Mouse (Mus musculus): ENCODE data around the gene Col19a1. TPM values are rescaled to one million over a fixed set of nuclear protein-coding genes. Genes with fewer than 3 reads are reported as not detected.

The Col19a1 gene
- polyA plus RNA-seq, 1 experiment from 2014 or later = 1.9 TPM

DNA sequence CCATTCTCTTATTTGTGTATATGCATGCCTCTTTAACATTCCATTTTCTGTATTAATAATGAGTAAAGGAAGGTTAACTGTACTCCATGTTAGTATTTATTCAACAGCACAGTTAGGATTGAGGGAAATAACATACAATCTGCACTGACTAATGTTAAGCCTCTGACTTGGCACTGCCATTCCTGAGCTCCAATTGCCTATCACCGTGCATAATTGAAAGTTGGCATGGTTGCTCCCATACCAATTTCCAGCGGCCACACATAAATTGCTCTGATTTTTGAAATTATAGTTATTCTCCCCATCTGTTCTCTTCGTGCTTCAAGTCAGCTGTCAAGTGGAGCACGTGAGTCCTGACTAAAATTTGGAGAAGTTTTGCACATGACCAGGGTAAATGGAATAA, 91.9 kb downstream of the Col19a1 start:
- Histone ChIP-seq H3K9ac (ENCODE audit: low read length) (no peak overlapping the region), H3K9me3 (ENCODE audit: control insufficient read depth, low read length) (no peaks in the 10 kb centered on the region), H3K36me3 (ENCODE audit: control insufficient read depth, insufficient read depth, low read length) (no peaks in the 10 kb centered on the region), H3K27me3 (ENCODE audit: control insufficient read depth, insufficient read depth, low read length) (no peaks in the 10 kb centered on the region), H3K4me2 (ENCODE audit: low read depth) (no peak overlapping the region), H3K4me3 (ENCODE audit: low read depth, low read length) (no peak overlapping the region), H3K4me1 (ENCODE audit: control insufficient read depth, insufficient read depth, low read length) (no peaks in the 10 kb centered on the region), H3K27ac (ENCODE audit: low read depth, low read length) (no peak overlapping the region)
- ATAC-seq (ENCODE audit: insufficient read depth, low FRiP score, low TSS enrichment) (no peak), DNase-seq (ENCODE audit: low spot score) (no peak)
- WGBS = 91% methylated on average over 4 of the region's 4 CpGs

DNA sequence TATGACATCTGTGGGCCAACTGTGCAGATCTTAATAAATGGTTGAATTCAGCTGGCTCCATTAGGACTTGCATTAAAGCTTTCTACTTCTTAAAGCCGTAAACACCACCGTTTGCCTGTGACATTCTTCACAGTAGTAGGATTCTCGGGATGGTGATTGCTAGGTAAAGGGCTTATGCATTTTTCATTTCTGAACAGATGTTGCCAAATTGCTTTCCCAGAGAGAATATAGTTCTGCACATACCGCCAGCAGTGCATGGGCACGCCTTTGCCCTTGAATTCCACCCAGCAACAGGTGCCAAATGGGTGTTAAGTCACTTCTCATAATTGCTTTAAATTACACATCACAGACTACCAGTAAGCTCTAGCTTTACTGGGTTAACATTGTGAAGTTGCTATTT, 103.1 kb downstream of the Col19a1 start:
- 83% methylated on average over 5 of the region's 5 CpGs for WGBS

DNA sequence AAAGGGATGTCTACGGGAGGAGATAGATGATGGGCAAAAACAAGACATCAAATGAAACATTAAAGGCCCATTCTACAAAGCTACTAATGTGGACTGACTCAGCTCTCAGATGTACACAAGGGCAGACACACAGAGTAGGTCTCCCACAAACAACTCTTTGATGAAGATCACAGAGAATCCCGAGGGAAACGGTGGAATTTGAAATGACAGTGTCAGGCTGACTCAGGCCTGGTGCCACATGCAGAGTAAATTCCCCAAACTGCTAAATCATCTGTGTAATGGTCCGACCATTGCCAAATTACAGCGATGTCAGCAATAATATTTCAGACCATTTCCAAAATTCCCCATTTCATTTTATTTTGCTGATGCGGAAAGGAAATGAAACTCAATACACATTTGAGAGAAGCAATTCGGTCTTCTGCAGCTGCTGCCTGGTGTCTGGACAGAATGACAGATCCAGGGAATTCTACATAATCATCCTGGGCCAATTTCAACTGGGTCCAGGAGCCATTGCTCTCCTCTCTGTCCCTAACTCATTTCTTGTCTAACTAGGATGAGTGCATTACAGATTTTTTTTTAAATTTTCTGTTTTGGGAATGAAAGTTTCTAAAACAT, 116.1 kb downstream of the Col19a1 start:
- H3K36me3 ChIP-seq (ENCODE audit: control insufficient read depth, insufficient read depth, low read length) = no peaks in the 10 kb centered on the region
- ATAC-seq (ENCODE audit: insufficient read depth, low FRiP score, low TSS enrichment) = no peak
- no peak overlapping the region for H3K27ac ChIP-seq (ENCODE audit: low read depth, low read length)
- no peak overlapping the region for H3K9ac ChIP-seq (ENCODE audit: low read length)
- H3K9me3 ChIP-seq (ENCODE audit: control insufficient read depth, low read length) = no peaks in the 10 kb centered on the region
- H3K4me1 ChIP-seq (ENCODE audit: control insufficient read depth, insufficient read depth, low read length) = no peaks in the 10 kb centered on the region
- WGBS = 71% methylated on average over 7 of the region's 7 CpGs
- no peak overlapping the region for H3K4me3 ChIP-seq (ENCODE audit: low read depth, low read length)
- no peak overlapping the region for H3K4me2 ChIP-seq (ENCODE audit: low read depth)
- no peaks in the 10 kb centered on the region for H3K27me3 ChIP-seq (ENCODE audit: control insufficient read depth, insufficient read depth, low read length)
- no peak for DNase-seq (ENCODE audit: low spot score)

More for the DNA sequence above, 103.1 kb downstream of the Col19a1 start:
- no peak overlapping the region for H3K4me3 ChIP-seq (ENCODE audit: low read depth, low read length)
- no peaks in the 10 kb centered on the region for H3K4me1 ChIP-seq (ENCODE audit: control insufficient read depth, insufficient read depth, low read length)
- no peaks in the 10 kb centered on the region for H3K36me3 ChIP-seq (ENCODE audit: control insufficient read depth, insufficient read depth, low read length)
- no peaks in the 10 kb centered on the region for H3K27me3 ChIP-seq (ENCODE audit: control insufficient read depth, insufficient read depth, low read length)
- no peak overlapping the region for H3K4me2 ChIP-seq (ENCODE audit: low read depth)
- ATAC-seq (ENCODE audit: insufficient read depth, low FRiP score, low TSS enrichment) = no peak
- no peak overlapping the region for H3K27ac ChIP-seq (ENCODE audit: low read depth, low read length)
- DNase-seq (ENCODE audit: low spot score) = no peak
- H3K9ac ChIP-seq (ENCODE audit: low read length) = no peak overlapping the region
- H3K9me3 ChIP-seq (ENCODE audit: control insufficient read depth, low read length) = no peaks in the 10 kb centered on the region

GRCm38 (mm10) chr1:24470633-24471032, 116.6 kb downstream of the Col19a1 start:
- H3K9me3 ChIP-seq (ENCODE audit: control insufficient read depth, low read length) = no peaks in the 10 kb centered on the region
- DNase-seq (ENCODE audit: low spot score) (no peak), ATAC-seq (ENCODE audit: insufficient read depth, low FRiP score, low TSS enrichment) (no peak)
- H3K4me1 ChIP-seq (ENCODE audit: control insufficient read depth, insufficient read depth, low read length) = no peaks in the 10 kb centered on the region
- H3K27me3 ChIP-seq (ENCODE audit: control insufficient read depth, insufficient read depth, low read length) = no peaks in the 10 kb centered on the region
- no peak overlapping the region for H3K4me2 ChIP-seq (ENCODE audit: low read depth)
- H3K36me3 ChIP-seq (ENCODE audit: control insufficient read depth, insufficient read depth, low read length) = no peaks in the 10 kb centered on the region
- no peak overlapping the region for H3K27ac ChIP-seq (ENCODE audit: low read depth, low read length)
- no peak overlapping the region for H3K9ac ChIP-seq (ENCODE audit: low read length)
- 77% methylated on average over 5 of the region's 5 CpGs for WGBS
- no peak overlapping the region for H3K4me3 ChIP-seq (ENCODE audit: low read depth, low read length)

DNA sequence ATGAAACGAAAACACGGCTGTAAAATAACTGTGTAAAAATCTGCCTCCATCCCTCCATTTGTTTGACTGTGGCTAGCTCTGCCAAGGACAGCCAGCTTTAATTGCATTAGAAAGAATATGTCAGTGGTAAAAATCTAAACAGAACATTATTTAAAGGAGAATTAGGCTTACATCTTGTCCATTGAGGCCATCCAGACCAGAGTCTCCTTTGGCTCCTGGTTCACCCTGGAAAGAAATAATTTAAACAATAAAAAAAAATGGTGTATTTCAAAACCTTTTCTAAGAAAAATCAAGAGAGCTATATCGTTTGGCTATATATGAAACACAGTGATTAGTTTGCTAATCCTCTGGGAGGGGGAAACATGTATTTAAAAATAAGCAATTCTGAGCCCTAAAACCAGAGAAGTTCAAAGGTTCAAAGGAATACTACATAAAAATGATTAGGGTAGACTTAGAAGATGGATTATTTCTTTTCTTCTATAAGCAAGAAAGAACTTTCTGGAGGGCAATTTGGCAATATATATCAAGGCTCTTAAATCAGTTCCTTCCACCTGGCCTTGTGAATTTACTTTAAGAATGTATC, 125.9 kb downstream of the Col19a1 start:
- ATAC-seq (ENCODE audit: insufficient read depth, low FRiP score, low TSS enrichment) = no peak
- H3K27ac ChIP-seq (ENCODE audit: low read depth, low read length) = no peak overlapping the region
- no peaks in the 10 kb centered on the region for H3K27me3 ChIP-seq (ENCODE audit: control insufficient read depth, insufficient read depth, low read length)
- WGBS = 85% methylated on average over 3 of the region's 3 CpGs
- no peak overlapping the region for H3K4me3 ChIP-seq (ENCODE audit: low read depth, low read length)
- no peak overlapping the region for H3K9ac ChIP-seq (ENCODE audit: low read length)
- H3K4me2 ChIP-seq (ENCODE audit: low read depth) = no peak overlapping the region
- DNase-seq (ENCODE audit: low spot score) = no peak
- H3K4me1 ChIP-seq (ENCODE audit: control insufficient read depth, insufficient read depth, low read length) = no peaks in the 10 kb centered on the region
- no peaks in the 10 kb centered on the region for H3K36me3 ChIP-seq (ENCODE audit: control insufficient read depth, insufficient read depth, low read length)
- H3K9me3 ChIP-seq (ENCODE audit: control insufficient read depth, low read length) = no peaks in the 10 kb centered on the region

DNA sequence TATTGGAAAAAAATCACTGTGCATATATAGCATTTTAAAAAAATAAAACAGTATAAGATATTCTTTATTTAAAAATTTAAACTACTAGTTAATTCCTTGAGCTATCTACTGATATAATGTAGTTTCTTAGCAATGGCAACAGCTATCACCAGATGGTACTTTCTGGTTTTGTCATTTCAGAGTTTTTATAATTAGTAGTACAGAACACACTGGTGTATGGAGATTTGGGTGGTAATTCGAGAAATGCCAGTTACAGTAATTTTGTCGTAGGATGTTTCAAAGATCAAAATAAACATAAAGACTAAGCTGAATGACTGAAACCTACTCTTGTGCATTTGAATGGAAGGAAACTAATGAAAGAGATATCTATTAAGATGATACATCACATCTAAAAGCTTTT, 129.3 kb downstream of the Col19a1 start:
- H3K4me2 ChIP-seq (ENCODE audit: low read depth) = no peak overlapping the region
- no peaks in the 10 kb centered on the region for H3K9me3 ChIP-seq (ENCODE audit: control insufficient read depth, low read length)
- whole genome bisulfite sequencing = 89% methylated on average over 2 of the region's 2 CpGs
- no peaks in the 10 kb centered on the region for H3K36me3 ChIP-seq (ENCODE audit: control insufficient read depth, insufficient read depth, low read length)
- H3K27ac ChIP-seq (ENCODE audit: low read depth, low read length) = no peak overlapping the region
- H3K27me3 ChIP-seq (ENCODE audit: control insufficient read depth, insufficient read depth, low read length) = no peaks in the 10 kb centered on the region
- no peaks in the 10 kb centered on the region for H3K4me1 ChIP-seq (ENCODE audit: control insufficient read depth, insufficient read depth, low read length)
- ATAC-seq (ENCODE audit: insufficient read depth, low FRiP score, low TSS enrichment) (no peak), DNase-seq (ENCODE audit: low spot score) (no peak)
- no peak overlapping the region for H3K9ac ChIP-seq (ENCODE audit: low read length)
- no peak overlapping the region for H3K4me3 ChIP-seq (ENCODE audit: low read depth, low read length)

- DNase-seq (ENCODE audit: low spot score) (no peak), ATAC-seq (ENCODE audit: insufficient read depth, low FRiP score, low TSS enrichment) (no peak)
- 51% methylated on average over 10 of the region's 10 CpGs for WGBS
These were observed 134.6 kb downstream of the Col19a1 start for GRCm38 (mm10) chr1:24452572-24453269.

GRCm38 (mm10) chr1:24452159-24452558, 135.1 kb downstream of the Col19a1 start:
- H3K36me3 ChIP-seq (ENCODE audit: control insufficient read depth, insufficient read depth, low read length) = no peaks in the 10 kb centered on the region
- H3K4me1 ChIP-seq (ENCODE audit: control insufficient read depth, insufficient read depth, low read length) = no peaks in the 10 kb centered on the region
- no peak overlapping the region for H3K27ac ChIP-seq (ENCODE audit: low read depth, low read length)
- H3K4me3 ChIP-seq (ENCODE audit: low read depth, low read length) = no peak overlapping the region
- H3K9ac ChIP-seq (ENCODE audit: low read length) = no peak overlapping the region
- 81% methylated on average over 7 of the region's 7 CpGs for WGBS
- no peaks in the 10 kb centered on the region for H3K9me3 ChIP-seq (ENCODE audit: control insufficient read depth, low read length)
- no peak overlapping the region for H3K4me2 ChIP-seq (ENCODE audit: low read depth)
- ATAC-seq (ENCODE audit: insufficient read depth, low FRiP score, low TSS enrichment) = no peak
- DNase-seq (ENCODE audit: low spot score) = no peak
- H3K27me3 ChIP-seq (ENCODE audit: control insufficient read depth, insufficient read depth, low read length) = no peaks in the 10 kb centered on the region

More at GRCm38 (mm10) chr1:24452572-24453269, 134.6 kb downstream of the Col19a1 start:
- Histone ChIP-seq H3K27me3 (ENCODE audit: control insufficient read depth, insufficient read depth, low read length) (no peaks in the 10 kb centered on the region), H3K36me3 (ENCODE audit: control insufficient read depth, insufficient read depth, low read length) (no peaks in the 10 kb centered on the region), H3K27ac (ENCODE audit: low read depth, low read length) (no peak overlapping the region), H3K9ac (ENCODE audit: low read length) (no peak overlapping the region), H3K4me1 (ENCODE audit: control insufficient read depth, insufficient read depth, low read length) (no peaks in the 10 kb centered on the region), H3K9me3 (ENCODE audit: control insufficient read depth, low read length) (no peaks in the 10 kb centered on the region), H3K4me3 (ENCODE audit: low read depth, low read length) (no peak overlapping the region), H3K4me2 (ENCODE audit: low read depth) (no peak overlapping the region)

GRCm38 (mm10) chr1:24437425-24437824, 149.8 kb downstream of the Col19a1 start:
- H3K9ac ChIP-seq (ENCODE audit: low read length) = no peak overlapping the region
- no peak overlapping the region for H3K4me2 ChIP-seq (ENCODE audit: low read depth)
- no peaks in the 10 kb centered on the region for H3K36me3 ChIP-seq (ENCODE audit: control insufficient read depth, insufficient read depth, low read length)
- no peak for ATAC-seq (ENCODE audit: insufficient read depth, low FRiP score, low TSS enrichment)
- H3K27me3 ChIP-seq (ENCODE audit: control insufficient read depth, insufficient read depth, low read length) = no peaks in the 10 kb centered on the region
- no peak for DNase-seq (ENCODE audit: low spot score)
- no peak overlapping the region for H3K4me3 ChIP-seq (ENCODE audit: low read depth, low read length)
- H3K4me1 ChIP-seq (ENCODE audit: control insufficient read depth, insufficient read depth, low read length) = no peaks in the 10 kb centered on the region
- H3K9me3 ChIP-seq (ENCODE audit: control insufficient read depth, low read length) = no peaks in the 10 kb centered on the region
- H3K27ac ChIP-seq (ENCODE audit: low read depth, low read length) = no peak overlapping the region
